Mouse (Mus musculus) yolk sac, embryonic 10.5 days (tissue): ENCODE results near the gene Abhd12b.
"Not testable (repeated sequence)": the region's sequence is repeated elsewhere in the genome, so short reads cannot be mapped to it uniquely, and the experiment has no call there.

ENCODE experiments used
- DNase-seq: peaks from one replicate; pipeline ENCODE4 v3.0.0-alpha.2; 2017; ENCODE audit warnings: low spot score

Gene Abhd12b

GRCm38 (mm10) chr12:70139871-70140270 lies 14.1 kb upstream of the Abhd12b start:
- no peak for DNase-seq

GRCm38 (mm10) chr12:70140542-70140941 lies 13.4 kb upstream of the Abhd12b start:
- DNase-seq = no peak

GRCm38 (mm10) chr12:70140993-70141576 lies 12.9 kb upstream of the Abhd12b start:
- DNase-seq = no peak

GRCm38 (mm10) chr12:70144106-70144587 lies 9.8 kb upstream of the Abhd12b start:
- peak; percentile 30 for DNase-seq

GRCm38 (mm10) chr12:70144637-70145448 lies 9.1 kb upstream of the Abhd12b start:
- DNase-seq = peak; percentile 14

GRCm38 (mm10) chr12:70145586-70145985 lies 8.4 kb upstream of the Abhd12b start:
- no peak for DNase-seq

- peak; percentile 15 for DNase-seq
Measured at GRCm38 (mm10) chr12:70147986-70148630, 5.8 kb upstream of the Abhd12b start.

GRCm38 (mm10) chr12:70148631-70149265 lies 5.2 kb upstream of the Abhd12b start:
- DNase-seq = no peak

GRCm38 (mm10) chr12:70156222-70156621 lies 2.3 kb downstream of the Abhd12b start:
- DNase-seq = no peak

GRCm38 (mm10) chr12:70157292-70158066 lies 3.5 kb downstream of the Abhd12b start:
- no peak for DNase-seq

- no peak for DNase-seq
Measured at GRCm38 (mm10) chr12:70161057-70161456, 7.1 kb downstream of the Abhd12b start.

GRCm38 (mm10) chr12:70164741-70165140 lies 10.8 kb downstream of the Abhd12b start:
- no peak for DNase-seq

GRCm38 (mm10) chr12:70167950-70168349 lies 14.0 kb downstream of the Abhd12b start:
- DNase-seq = no peak

GRCm38 (mm10) chr12:70169969-70170368 lies 16.0 kb downstream of the Abhd12b start:
- no peak for DNase-seq

GRCm38 (mm10) chr12:70183507-70183906 lies 29.6 kb downstream of the Abhd12b start:
- not testable (repeated sequence) for DNase-seq

- no peak for DNase-seq
Measured at GRCm38 (mm10) chr12:70184173-70184783, 30.3 kb downstream of the Abhd12b start.

- peak; percentile 20 for DNase-seq
Measured at GRCm38 (mm10) chr12:70192267-70192727, 38.4 kb downstream of the Abhd12b start.

GRCm38 (mm10) chr12:70195426-70195825 lies 41.5 kb downstream of the Abhd12b start:
- no peak for DNase-seq

GRCm38 (mm10) chr12:70196341-70196740 lies 42.4 kb downstream of the Abhd12b start:
- no peak for DNase-seq

GRCm38 (mm10) chr12:70201926-70202529 lies 48.1 kb downstream of the Abhd12b start:
- no peak for DNase-seq

GRCm38 (mm10) chr12:70204433-70204832 lies 50.5 kb downstream of the Abhd12b start:
- no peak for DNase-seq
